Mouse (Mus musculus): ENCODE measurements at regions not wholly inside any gene's neighbourhood (a gene's known extent, or its start where the extent isn't known, plus 50 kb on each side); places are given as distances from the start of the nearest gene placed in this dataset.

- DNase-seq (ENCODE audit: low spot score in 2 of 2) = no peak
Measured at GRCm38 (mm10) chr1:168541231-168541630, 109.2 kb upstream of the Pbx1 start.

DNA sequence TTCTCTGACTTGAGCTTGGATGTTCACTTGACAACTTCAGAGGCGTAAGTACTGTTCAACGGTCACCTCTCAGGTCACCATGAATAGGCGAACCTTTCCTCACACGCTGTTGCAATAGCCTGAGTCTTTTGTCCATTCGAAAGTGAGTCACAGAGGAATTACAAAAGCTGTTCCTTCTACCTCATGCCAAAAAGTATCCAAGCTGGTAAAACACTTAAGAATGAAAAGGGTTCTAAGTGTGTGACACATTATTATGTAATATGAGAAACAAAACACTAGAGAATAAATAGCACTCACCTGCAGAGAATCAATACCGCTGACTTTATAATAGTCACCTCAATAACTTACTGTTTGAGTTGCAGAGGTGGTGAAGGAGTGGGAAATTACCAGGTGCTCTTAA is 86.0 kb upstream of the Pbx1 start:
- DNase-seq (ENCODE audit: low spot score in 2 of 2) = no peak

- no peak for DNase-seq (ENCODE audit: low spot score in 2 of 2)
Measured at GRCm38 (mm10) chr1:168506326-168506725, 74.3 kb upstream of the Pbx1 start.

DNA sequence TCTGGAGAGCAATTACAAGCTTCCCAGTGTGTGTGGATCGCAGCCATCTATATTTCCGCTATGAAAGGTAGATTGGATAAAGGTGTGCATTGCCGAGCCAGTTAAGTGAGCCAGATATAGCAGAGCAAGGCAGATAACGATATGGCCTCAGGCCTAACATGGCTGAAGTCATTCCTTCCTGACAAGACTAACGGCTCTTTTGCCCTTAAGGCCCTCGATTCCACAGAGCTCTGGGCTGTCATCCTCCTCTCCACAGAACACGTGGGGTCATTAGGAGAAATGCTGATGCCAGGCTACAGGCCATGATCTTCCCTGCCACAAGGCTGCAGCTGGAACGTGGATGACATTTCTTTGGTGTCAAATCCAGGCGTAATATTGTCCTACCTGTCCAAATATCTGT is 72.7 kb upstream of the Pbx1 start:
- DNase-seq (ENCODE audit: low spot score in 2 of 2) = no peak

- DNase-seq (ENCODE audit: low spot score in 2 of 2) = no peak
Measured at GRCm38 (mm10) chr1:168502266-168502665, 70.2 kb upstream of the Pbx1 start.

DNA sequence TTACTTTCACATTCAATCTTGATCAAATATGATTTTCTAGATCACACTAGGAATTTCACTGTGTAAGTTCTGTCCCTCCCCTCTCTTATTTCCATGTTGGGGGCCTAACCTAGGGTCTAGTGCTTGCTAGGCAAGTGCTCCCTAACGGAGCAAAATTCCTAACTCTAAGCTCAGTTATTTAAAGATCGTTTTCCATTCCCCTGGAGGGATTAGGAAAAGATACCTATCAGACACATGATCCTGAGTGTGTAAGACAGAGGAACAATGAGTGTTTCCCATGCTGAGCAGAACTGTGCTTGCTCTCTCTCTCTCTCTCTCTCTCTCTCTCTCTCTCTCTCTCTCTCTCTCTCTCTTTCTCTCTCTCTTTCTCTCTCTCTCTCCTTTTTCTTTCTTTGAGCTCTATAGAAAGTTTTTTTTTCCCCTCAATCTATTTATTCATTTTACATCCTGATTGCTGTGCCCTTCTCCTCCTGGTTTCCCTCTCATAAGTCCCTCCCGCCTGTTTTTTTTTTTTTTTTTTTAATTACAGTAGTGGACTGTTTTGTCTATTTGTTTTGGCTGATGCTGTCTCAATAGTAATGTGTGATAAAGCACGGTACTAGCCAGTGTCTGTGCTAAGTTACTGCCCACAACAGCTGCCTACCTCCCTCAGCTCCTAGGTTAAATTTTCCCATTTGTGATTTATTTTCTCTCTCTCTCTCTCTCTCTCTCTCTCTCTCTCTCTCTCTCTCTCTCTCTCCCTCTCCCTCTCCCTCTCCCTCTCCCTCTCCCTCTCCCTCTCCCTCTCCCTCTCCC is 69.5 kb upstream of the Pbx1 start:
- no peak for DNase-seq (ENCODE audit: low spot score in 2 of 2)

DNA sequence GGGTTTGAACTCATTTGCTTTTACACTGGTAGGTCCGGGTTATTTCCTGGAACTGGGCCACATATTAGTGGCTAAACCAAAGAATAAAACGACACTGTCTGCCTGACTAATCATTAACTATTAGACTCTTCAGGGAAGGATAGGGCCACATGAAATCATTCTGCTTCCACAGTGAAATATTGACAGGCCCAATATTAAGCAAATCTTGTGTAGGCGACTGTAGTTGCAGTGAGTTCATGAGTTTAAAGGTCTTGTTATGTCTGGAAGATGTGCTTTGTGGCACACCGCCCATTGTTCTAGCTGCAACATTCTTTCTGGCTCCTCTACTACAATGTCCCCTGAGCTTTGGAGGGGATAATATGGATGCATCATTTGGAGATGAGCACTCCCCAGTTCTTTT is 65.7 kb upstream of the Pbx1 start:
- no peak for DNase-seq (ENCODE audit: low spot score in 2 of 2)

DNA sequence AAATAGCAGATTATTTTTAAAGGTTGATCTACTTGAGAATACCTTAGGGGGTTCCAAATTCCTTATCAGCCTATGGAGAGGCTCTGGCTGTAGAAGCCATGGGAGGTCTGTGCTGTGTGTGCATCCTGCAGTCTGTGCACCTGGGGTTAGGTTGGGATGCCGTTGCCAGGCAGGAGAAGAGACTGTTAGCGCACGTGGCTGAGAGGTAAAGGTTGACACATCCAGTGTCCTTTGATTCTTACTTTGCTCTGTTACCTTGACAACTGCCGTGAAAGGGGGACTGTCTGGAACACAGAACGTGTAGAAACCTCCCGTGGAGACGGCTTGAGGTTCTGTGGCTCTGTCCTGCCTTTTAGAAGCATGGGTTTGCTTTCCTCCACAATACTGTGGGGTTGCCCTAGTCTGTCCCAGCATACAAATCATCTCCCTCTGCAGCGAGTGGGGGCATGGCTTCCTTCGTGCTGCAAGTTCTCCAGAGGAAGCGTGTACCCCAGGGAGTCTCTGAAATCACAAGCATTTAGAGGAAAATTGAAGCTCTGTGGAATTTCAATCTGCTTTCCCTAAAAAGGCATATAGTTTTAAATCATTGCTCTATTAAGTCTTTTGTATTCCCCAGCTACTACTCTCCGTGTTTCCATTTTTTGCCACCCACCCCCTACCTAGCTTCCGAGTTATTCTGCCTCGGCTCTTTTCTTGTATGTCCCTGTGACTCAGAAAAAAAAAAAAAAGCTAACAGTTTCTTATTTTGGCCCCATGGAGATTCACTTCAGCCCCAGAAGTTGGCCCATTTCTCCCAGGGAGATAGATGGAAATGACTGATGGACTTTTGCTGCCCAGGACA is 63.8 kb upstream of the Pbx1 start:
- DNase-seq (ENCODE audit: low spot score in 2 of 2) = peak in 1 of 2 experiments; percentile 7

DNA sequence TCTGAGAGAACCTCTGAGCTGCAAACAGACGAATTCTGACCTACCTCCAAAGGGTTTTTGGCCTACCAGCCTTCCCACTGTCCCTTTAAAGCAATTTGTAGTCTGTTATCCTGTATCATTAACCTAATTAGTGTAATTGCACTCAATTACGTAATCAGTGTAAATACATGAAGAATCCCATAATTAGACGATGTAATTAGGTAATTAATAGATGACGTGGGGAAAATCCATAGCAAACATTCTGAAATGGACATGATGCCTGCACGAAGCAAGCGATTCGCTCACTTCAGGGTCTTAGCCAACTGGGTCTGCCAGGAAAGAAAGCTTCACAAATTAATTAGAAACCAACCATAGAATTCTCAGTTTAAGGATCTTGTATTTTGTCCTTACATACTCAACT is 55.4 kb upstream of the Pbx1 start:
- no peak for DNase-seq (ENCODE audit: low spot score in 2 of 2)

GRCm38 (mm10) chr1:168483651-168484050 is 51.6 kb upstream of the Pbx1 start:
- DNase-seq (ENCODE audit: low spot score in 2 of 2) = no peak
